Mouse (Mus musculus) limb, embryonic 14.5 days (tissue): ENCODE results near the gene C1qtnf4. TPM values are rescaled to one million over a fixed set of nuclear protein-coding genes. Genes with fewer than 3 reads are reported as not detected.
A peak's percentile ranks its signal among the peaks of the same experiment; 100 is the strongest.

ENCODE experiments used
- ATAC-seq: fragments of 200-750 bp; cut with Nextera tagmentation; 2 replicates; pipeline ENCODE4 v1.8.0; 2017; ENCODE audit warnings: low read depth, moderate number of reproducible peaks, moderate TSS enrichment; ENCODE audit not compliant: low FRiP score
- DNase-seq: peaks from one replicate; pipeline ENCODE4 v3.0.0-alpha.2; 2015; ENCODE audit warnings: low spot score
- H3K27ac ChIP-seq: fragments of 300-500 bp; sonication (generic); replicated peaks from 2 replicates; pipeline ENCODE4 v1.5.1; 2014; ENCODE audit warnings: low read depth, mild to moderate bottlenecking, low read length, moderate library complexity, mixed read lengths
- H3K27me3 ChIP-seq: fragments of 300-500 bp; sonication (generic); 2 replicates; pipeline ENCODE4 v1.6.1; 2014; ENCODE audit warnings: low read length, mixed read lengths; ENCODE audit not compliant: control insufficient read depth, insufficient read depth
- H3K36me3 ChIP-seq: fragments of 300-500 bp; sonication (generic); 2 replicates; pipeline ENCODE4 v1.6.1; 2014; ENCODE audit warnings: mild to moderate bottlenecking, low read length, moderate library complexity, mixed read lengths; ENCODE audit not compliant: control insufficient read depth, insufficient read depth
- H3K4me1 ChIP-seq: fragments of 300-500 bp; sonication (generic); 2 replicates; pipeline ENCODE4 v1.6.1; 2014; ENCODE audit warnings: antibody characterized with exemption, low read length, mixed read lengths; ENCODE audit not compliant: control insufficient read depth, insufficient read depth
- H3K4me2 ChIP-seq: fragments of 300-500 bp; sonication (generic); replicated peaks from 2 replicates; pipeline ENCODE4 v1.6.1; 2014; ENCODE audit warnings: low read depth, mild to moderate bottlenecking, low read length, moderate library complexity; ENCODE audit not compliant: severe bottlenecking
- H3K4me3 ChIP-seq: fragments of 300-500 bp; sonication (generic); replicated peaks from 2 replicates; pipeline ENCODE4 v1.5.1; 2014; ENCODE audit warnings: low read length
- H3K9ac ChIP-seq: fragments of 300-500 bp; sonication (generic); 2 replicates; pipeline ENCODE4 v1.6.1; 2014; ENCODE audit warnings: mild to moderate bottlenecking, low read depth, low read length, moderate library complexity; ENCODE audit not compliant: severe bottlenecking
- H3K9me3 ChIP-seq: fragments of 300-500 bp; sonication (generic); 2 replicates; pipeline ENCODE4 v1.6.1; 2016; ENCODE audit warnings: low read length; ENCODE audit not compliant: control insufficient read depth
- POLR2A ChIP-seq: fragments of 200-500 bp; IDR thresholded peaks from 2 replicates; pipeline ENCODE4 v1.8.0; 2012; ENCODE audit warnings: inconsistent platforms, mild to moderate bottlenecking, moderate library complexity, borderline replicate concordance; ENCODE audit not compliant: insufficient read depth, insufficient read length; ENCODE audit errors: extremely low read depth
- whole genome bisulfite sequencing: fragments of 180-500 bp; shearing (Covaris S2); extraction: QIAGEN DNeasy Blood & Tissue Kit; methylation state at CpG from one replicate; pipeline ENCODE4 v1.1.7; 2014; 5-methylcytosine and 5-hydroxymethylcytosine counted together
- polyA plus RNA-seq, 2 experiments: library from polyadenylated mRNA; depleted of rRNA in 1 of 2; stranded (reverse) in 1 of 2; unstranded in 1 of 2; fragments of >200 nt; fragmentation: Nextera tagmentation in 1 of 2; extraction: Ambion mirVana in 1 of 2; gene quantifications; 2 replicates each; pipeline versions ENCODE4 v1.2.1 to v1.2.3; 2012 to 2014

C1qtnf4 gene
- polyA plus RNA-seq, 2 experiments, result 28.6 to 32.0 TPM

GRCm38 (mm10) chr2:90911668-90912067 lies 26.0 kb downstream of the C1qtnf4 start:
- Histone ChIP-seq H3K36me3 (peaks cover 73% of the 10 kb centered on the region), H3K27me3 (no peaks in the 10 kb centered on the region), H3K4me2 (no peak overlapping the region), H3K4me1 (peaks cover 9% of the 10 kb centered on the region), H3K27ac (no peak overlapping the region), H3K9me3 (no peaks in the 10 kb centered on the region), H3K9ac (no peak overlapping the region), H3K4me3 (no peak overlapping the region)
- WGBS, result 81% methylated on average over 1 of the region's 1 CpGs
- no peak for TF ChIP-seq POLR2A
- no peak for ATAC-seq
- no peak for DNase-seq

- H3K36me3 ChIP-seq, result peaks cover 58% of the 10 kb centered on the region
- 76% methylated on average over 2 of the region's 2 CpGs for WGBS
- no peak overlapping the region for H3K9ac ChIP-seq
- DNase-seq (peak; percentile 68), ATAC-seq (no peak)
- no peak overlapping the region; the same call in 1 of the 2 replicates for H3K27ac ChIP-seq
- no peaks in the 10 kb centered on the region for H3K27me3 ChIP-seq
- H3K4me1 ChIP-seq, result peaks cover 15% of the 10 kb centered on the region
- H3K9me3 ChIP-seq, result no peaks in the 10 kb centered on the region
- no peak overlapping the region for H3K4me3 ChIP-seq
- H3K4me2 ChIP-seq, result no peak overlapping the region
- TF ChIP-seq POLR2A, result no peak
Measured at GRCm38 (mm10) chr2:90913671-90914070, 28.0 kb downstream of the C1qtnf4 start.

DNA sequence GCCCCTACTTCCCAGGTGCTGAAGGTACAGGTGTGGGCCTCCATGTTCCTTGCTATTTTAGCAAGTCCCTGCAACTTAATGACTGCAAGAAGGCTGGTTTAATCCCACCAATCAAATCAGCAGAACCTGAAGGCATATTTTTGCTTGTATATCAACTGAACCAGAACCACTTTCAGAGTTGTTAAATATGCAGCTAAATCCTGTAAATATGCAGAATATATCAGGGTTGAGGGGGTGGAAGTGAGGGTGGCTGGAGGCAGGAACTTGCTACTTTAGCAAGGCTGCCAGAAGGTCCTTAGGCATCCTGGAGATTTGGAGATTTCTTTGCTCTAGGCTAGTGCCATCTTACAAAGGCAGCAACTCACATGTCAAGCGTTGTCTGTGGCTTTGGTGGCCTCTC lies 29.9 kb downstream of the C1qtnf4 start:
- H3K4me2 ChIP-seq, result no peak overlapping the region
- H3K9me3 ChIP-seq, result no peaks in the 10 kb centered on the region
- peaks cover 40% of the 10 kb centered on the region for H3K36me3 ChIP-seq
- no peak overlapping the region for H3K4me3 ChIP-seq
- H3K9ac ChIP-seq, result no peak overlapping the region
- 90% methylated on average over 1 of the region's 1 CpGs for WGBS
- no peak overlapping the region for H3K27ac ChIP-seq
- H3K27me3 ChIP-seq, result no peaks in the 10 kb centered on the region
- TF ChIP-seq POLR2A, result no peak
- DNase-seq (no peak), ATAC-seq (no peak)
- peaks cover 15% of the 10 kb centered on the region for H3K4me1 ChIP-seq

- H3K4me1 ChIP-seq, result peaks cover 15% of the 10 kb centered on the region
- H3K4me3 ChIP-seq, result peak overlapping the region; percentile 68
- WGBS, result 16% methylated on average over 7 of the region's 7 CpGs
- H3K27me3 ChIP-seq, result no peaks in the 10 kb centered on the region
- H3K9ac ChIP-seq, result peak overlapping the region; percentile 99
- peaks cover 28% of the 10 kb centered on the region for H3K36me3 ChIP-seq
- H3K9me3 ChIP-seq, result no peaks in the 10 kb centered on the region
- no peak for TF ChIP-seq POLR2A
- H3K27ac ChIP-seq, result peak overlapping the region; percentile 97
- ATAC-seq (peak; percentile 12), DNase-seq (peak; percentile 12)
- H3K4me2 ChIP-seq, result peak overlapping the region; percentile 88
Measured at GRCm38 (mm10) chr2:90916560-90917232, 31.0 kb downstream of the C1qtnf4 start.

DNA sequence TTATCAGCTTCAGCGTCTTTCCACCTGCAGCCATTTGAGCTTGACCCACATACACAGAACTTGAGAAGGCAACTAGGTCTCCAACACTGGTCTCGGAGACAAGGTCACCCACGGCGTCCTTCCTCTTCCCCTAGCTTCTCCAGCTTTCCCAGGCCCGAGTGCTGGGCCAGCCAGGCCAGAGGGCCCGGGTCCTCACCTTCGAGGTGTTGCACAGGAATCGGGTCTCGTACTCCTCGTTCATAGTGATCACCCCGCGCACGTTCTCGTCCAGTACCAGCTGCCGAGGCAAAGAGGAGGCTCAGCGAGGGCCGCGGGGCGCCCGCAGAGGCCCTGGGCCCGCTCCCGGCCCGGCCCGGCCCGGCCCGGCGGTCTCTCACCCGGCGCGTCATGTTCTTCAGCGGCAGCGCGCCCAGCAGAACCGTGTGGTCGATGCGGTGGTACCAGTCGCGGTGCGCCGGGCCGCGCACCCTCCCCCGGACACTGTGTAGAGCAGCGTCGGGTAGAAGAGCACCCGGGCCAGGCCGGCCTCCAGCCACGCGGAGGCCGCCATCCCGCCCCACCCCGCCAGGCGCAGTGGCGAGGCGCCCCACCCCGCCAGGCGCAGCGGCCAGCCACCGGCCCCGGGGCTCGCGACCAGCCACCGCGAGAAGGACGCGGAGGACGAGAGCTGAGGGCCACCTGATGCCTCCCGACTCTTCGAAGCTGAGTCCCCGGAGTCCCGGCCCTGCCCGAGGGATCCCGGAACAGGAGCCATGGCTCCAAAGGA lies 31.8 kb downstream of the C1qtnf4 start:
- Histone ChIP-seq H3K4me1 (peaks cover 15% of the 10 kb centered on the region), H3K4me3 (peak overlapping the region; percentile 68), H3K27ac (peak overlapping the region; percentile 97), H3K9ac (peak overlapping the region; percentile 99), H3K9me3 (no peaks in the 10 kb centered on the region), H3K4me2 (peak overlapping the region; percentile 88), H3K27me3 (no peaks in the 10 kb centered on the region), H3K36me3 (peaks cover 23% of the 10 kb centered on the region)
- 0 out of 2 replicates have a peak, but pooled peaks have one; percentile 34 for TF ChIP-seq POLR2A
- ATAC-seq, result peak; percentile 86
- WGBS, result under 1% methylated on average over 53 of the region's 73 CpGs
- peak; percentile 20 for DNase-seq
